Mouse (Mus musculus): ENCODE measurements around the gene Fam240a.

GRCm38 (mm10) chr9:110899451-110900008 lies 17.1 kb downstream of the Fam240a start:
- TF ChIP-seq CTCF (IDR thresholded peaks at IDR 0.05; ENCODE audit: low read depth, low read length) = no peak
- TF ChIP-seq POLR2A (IDR thresholded peaks at IDR 0.05; ENCODE audit: borderline replicate concordance, low read depth, low read length) = no peak
